Mouse (Mus musculus) testis, adult 2 months (tissue): ENCODE measurements around the gene Bdh1.

Source experiments
- CTCF ChIP-seq: fragments of 200-500 bp; IDR thresholded peaks from 2 replicates; pipeline ENCODE4 v1.5.1; 2012; ENCODE audit warnings: low read depth, mild to moderate bottlenecking, inconsistent platforms, low read length, moderate library complexity; ENCODE audit not compliant: control insufficient read depth, insufficient read depth, insufficient replicate concordance
- POLR2A ChIP-seq: fragments of 200-500 bp; IDR thresholded peaks from 2 replicates; pipeline ENCODE4 v1.6.1; 2012; ENCODE audit warnings: low read depth, mild to moderate bottlenecking, inconsistent platforms, low read length, moderate library complexity; ENCODE audit not compliant: control insufficient read depth

- TF ChIP-seq CTCF, result no peak
- TF ChIP-seq POLR2A, result no peak
Measured at GRCm38 (mm10) chr16:31440046-31440445, 18.0 kb downstream of the Bdh1 start.
